Mouse (Mus musculus) MEL (cell line): Measurements from ENCODE around the gene Comt. TPM values are rescaled to one million over a fixed set of nuclear protein-coding genes. Genes with fewer than 3 reads are reported as not detected.

ENCODE experiments used
- DNase-seq: peaks from one replicate; pipeline ENCODE4 v3.0.0; 2011; ENCODE audit warnings: low read depth, low spot score
- H3K27ac ChIP-seq: 2 replicates; pipeline ENCODE4 v1.5.1; 2012; ENCODE audit warnings: low read depth, mild to moderate bottlenecking, control low read depth, low read length, moderate library complexity; ENCODE audit not compliant: control insufficient read depth
- H3K27me3 ChIP-seq, 2 experiments: fragments of 150-350 bp in 1 of 2; sonication (generic) in 1 of 2; 2 replicates each; pipeline ENCODE4 v1.6.1; 2012; ENCODE audit warnings: low read length in 2 of 2, mild to moderate bottlenecking in 2 of 2, improper control_type of control experiment in 1 of 2, moderate library complexity in 1 of 2; ENCODE audit not compliant: insufficient read depth in 2 of 2, control insufficient read depth in 1 of 2
- H3K36me3 ChIP-seq, 2 experiments: 2 replicates each; pipeline ENCODE4 v1.6.1; 2012 to 2014; ENCODE audit warnings: low read length in 2 of 2, improper control_type of control experiment in 1 of 2, inconsistent platforms in 1 of 2, mild to moderate bottlenecking in 1 of 2; ENCODE audit not compliant: insufficient read depth in 2 of 2, control insufficient read depth in 1 of 2
- H3K4me1 ChIP-seq, 2 experiments: fragments of 150-350 bp in 1 of 2; sonication (generic) in 1 of 2; 2 replicates each; pipeline ENCODE4 v1.6.1; 2012; ENCODE audit warnings: low read length in 2 of 2, improper control_type of control experiment in 1 of 2, mild to moderate bottlenecking in 1 of 2; ENCODE audit not compliant: insufficient read depth in 2 of 2, control insufficient read depth in 1 of 2
- H3K4me3 ChIP-seq, 2 experiments: fragments of 150-350 bp in 1 of 2; sonication (generic) in 1 of 2; 2 replicates each; pipeline ENCODE4 v1.5.1; 2012; ENCODE audit warnings: low read depth in 2 of 2, low read length in 2 of 2, mild to moderate bottlenecking in 2 of 2, moderate library complexity in 2 of 2, control low read depth in 1 of 2, improper control_type of control experiment in 1 of 2; ENCODE audit not compliant: control insufficient read depth in 1 of 2, insufficient read depth in 1 of 2
- H3K79me2 ChIP-seq: 2 replicates; pipeline ENCODE4 v1.6.1; 2012; ENCODE audit warnings: mild to moderate bottlenecking, low read length, moderate library complexity; ENCODE audit not compliant: control insufficient read depth, poor library complexity, insufficient read depth
- H3K9ac ChIP-seq: 2 replicates; pipeline ENCODE4 v1.6.1; 2012; ENCODE audit warnings: low read depth, mild to moderate bottlenecking, control low read depth, low read length, moderate library complexity; ENCODE audit not compliant: control insufficient read depth, poor library complexity, severe bottlenecking
- H3K9me3 ChIP-seq: fragments of 150-350 bp; sonication (generic); replicated peaks from 2 replicates; pipeline ENCODE4 v1.6.1; 2012; ENCODE audit warnings: mild to moderate bottlenecking, low read length, improper control_type of control experiment, moderate library complexity; ENCODE audit not compliant: insufficient read depth
- BHLHE40 ChIP-seq: IDR thresholded peaks from 2 replicates; pipeline ENCODE4 v1.6.1; 2012; ENCODE audit warnings: low read depth, mild to moderate bottlenecking, inconsistent platforms, low read length, improper control_type of control experiment, borderline replicate concordance
- CHD1 ChIP-seq: IDR thresholded peaks from 2 replicates; pipeline ENCODE4 v1.6.1; 2012; ENCODE audit warnings: low read depth, mild to moderate bottlenecking, inconsistent platforms, low read length, improper control_type of control experiment
- CTCF ChIP-seq, 3 experiments: IDR thresholded peaks in 2 of 3; conservative IDR thresholded peaks in 1 of 3; 2 replicates each; pipeline ENCODE4 v1.5.1; 2011 to 2012; ENCODE audit warnings: low read length in 3 of 3, low read depth in 2 of 3, mild to moderate bottlenecking in 2 of 3, improper control_type of control experiment in 1 of 3, inconsistent platforms in 1 of 3, mixed read lengths in 1 of 3, moderate library complexity in 1 of 3; ENCODE audit not compliant: control insufficient read depth in 1 of 3, insufficient read depth in 1 of 3, poor library complexity in 1 of 3, severe bottlenecking in 1 of 3
- E2F4 ChIP-seq: IDR thresholded peaks from 2 replicates; pipeline ENCODE4 v1.6.1; 2011; ENCODE audit warnings: low read depth, low read length, improper control_type of control experiment, borderline replicate concordance
- ELF1 ChIP-seq: IDR thresholded peaks from 2 replicates; pipeline ENCODE4 v1.6.1; 2014; ENCODE audit warnings: low read depth, mild to moderate bottlenecking, inconsistent platforms, low read length, improper control_type of control experiment, moderate library complexity
- EP300 ChIP-seq, 2 experiments: IDR thresholded peaks; 2 replicates each; pipeline ENCODE4 v1.6.1; 2011; ENCODE audit warnings: improper control_type of control experiment in 2 of 2, low read length in 2 of 2, low read depth in 1 of 2, mild to moderate bottlenecking in 1 of 2
- GABPA ChIP-seq: IDR thresholded peaks from 2 replicates; pipeline ENCODE4 v1.6.1; 2012; ENCODE audit warnings: low read depth, mild to moderate bottlenecking, inconsistent platforms, low read length, improper control_type of control experiment, moderate library complexity
- HCFC1 ChIP-seq: IDR thresholded peaks from 2 replicates; pipeline ENCODE4 v1.6.1; 2012; ENCODE audit warnings: low read depth, mild to moderate bottlenecking, inconsistent platforms, low read length, improper control_type of control experiment, moderate library complexity
- MAFK ChIP-seq: IDR thresholded peaks from 2 replicates; pipeline ENCODE4 v1.6.1; 2011; ENCODE audit warnings: low read depth, mild to moderate bottlenecking, low read length, improper control_type of control experiment, borderline replicate concordance
- MEF2A ChIP-seq: IDR thresholded peaks from 2 replicates; pipeline ENCODE4 v1.6.1; 2014; ENCODE audit warnings: low read depth, mild to moderate bottlenecking, inconsistent platforms, low read length, improper control_type of control experiment; ENCODE audit not compliant: poor library complexity, insufficient replicate concordance, severe bottlenecking; ENCODE audit errors: extremely low read depth
- MYC ChIP-seq: IDR thresholded peaks from 2 replicates; pipeline ENCODE4 v1.6.1; 2011; ENCODE audit warnings: low read depth, mild to moderate bottlenecking, low read length, improper control_type of control experiment, moderate library complexity
- NELFE ChIP-seq: IDR thresholded peaks from 2 replicates; pipeline ENCODE4 v1.6.1; 2011; ENCODE audit warnings: low read depth, low read length, improper control_type of control experiment
- POLR2AphosphoS2 ChIP-seq: IDR thresholded peaks from 2 replicates; pipeline ENCODE4 v1.6.1; 2011; ENCODE audit warnings: low read length, improper control_type of control experiment
- TBP ChIP-seq: IDR thresholded peaks from 2 replicates; pipeline ENCODE4 v1.8.0; 2011; ENCODE audit warnings: low read depth, low read length, improper control_type of control experiment
- TCF12 ChIP-seq: IDR thresholded peaks from 2 replicates; pipeline ENCODE4 v1.6.1; 2014; ENCODE audit warnings: low read depth, mild to moderate bottlenecking, inconsistent platforms, low read length, improper control_type of control experiment, moderate library complexity
- UBTF ChIP-seq: IDR thresholded peaks from 2 replicates; pipeline ENCODE4 v1.6.1; 2012; ENCODE audit warnings: low read depth, mild to moderate bottlenecking, inconsistent platforms, low read length, improper control_type of control experiment, moderate library complexity, borderline replicate concordance; ENCODE audit not compliant: insufficient read depth
- USF1 ChIP-seq: IDR thresholded peaks from 2 replicates; pipeline ENCODE4 v1.6.1; 2014; ENCODE audit warnings: low read depth, mild to moderate bottlenecking, inconsistent platforms, low read length, improper control_type of control experiment, moderate library complexity
- ZC3H11A ChIP-seq: IDR thresholded peaks from 2 replicates; pipeline ENCODE4 v1.6.1; 2012; ENCODE audit warnings: low read depth, mild to moderate bottlenecking, inconsistent platforms, low read length, improper control_type of control experiment
- ZMIZ1 ChIP-seq: IDR thresholded peaks from 2 replicates; pipeline ENCODE4 v1.6.1; 2012; ENCODE audit warnings: low read depth, mild to moderate bottlenecking, inconsistent platforms, low read length, improper control_type of control experiment, moderate library complexity
- ZNF384 ChIP-seq: IDR thresholded peaks from 2 replicates; pipeline ENCODE4 v1.6.1; 2012; ENCODE audit warnings: low read depth, mild to moderate bottlenecking, inconsistent platforms, low read length, improper control_type of control experiment
- polyA plus RNA-seq, 2 experiments: library from polyadenylated mRNA; stranded (reverse) in 1 of 2; unstranded in 1 of 2; fragments of >175 nt in 1 of 2; fragments of >200 nt in 1 of 2; gene quantifications; 2 replicates each; pipeline versions ENCODE4 v1.2.1 to v1.2.4; 2012; ENCODE audit warnings: low replicate concordance in 2 of 2, low read depth in 1 of 2; ENCODE audit not compliant: insufficient read length in 2 of 2, insufficient read depth in 1 of 2, missing spikeins in 1 of 2
- total RNA-seq: library from RNA; depleted of rRNA; stranded (reverse); fragments of 300-350 nt; gene quantifications from 2 replicates; pipeline ENCODE4 v1.2.3, GENCODE M21; 2012

The Comt gene
- total and polyA plus RNA-seq, 3 experiments: 62.5 to 71.8 TPM; not detected in 1

DNA sequence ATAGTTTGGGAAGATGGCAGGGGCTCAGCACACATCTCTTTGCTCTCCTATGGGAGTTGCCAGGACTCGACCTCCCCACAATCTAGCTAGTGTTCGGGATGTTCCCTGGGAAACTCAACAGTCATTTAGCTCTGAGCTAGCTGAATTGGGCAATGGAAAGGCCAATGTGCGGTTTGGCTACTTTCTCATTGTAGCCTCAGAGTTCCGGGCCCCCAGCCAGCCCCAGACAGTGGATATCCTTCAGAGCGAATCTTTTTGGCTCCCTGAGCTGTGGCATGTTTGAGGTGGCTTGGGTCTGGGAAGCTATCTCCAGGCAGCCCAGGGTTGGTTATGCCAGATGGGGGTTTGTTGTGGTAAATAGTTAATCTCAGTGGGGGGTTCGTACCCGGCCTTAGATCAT, 40.2 kb downstream of the Comt start:
- Histone ChIP-seq H3K4me3 (no peak overlapping the region), H3K4me1 (peaks cover 13 to 33% of the 10 kb centered on the region in 2 experiments), H3K36me3 (peaks cover 0 to 25% of the 10 kb centered on the region in 2 experiments; a peak in 2 of 4 replicates), H3K9ac (no peak overlapping the region), H3K9me3 (no peaks in the 10 kb centered on the region), H3K27ac (peak overlapping the region; percentile 86), H3K27me3 (no peaks in the 10 kb centered on the region), H3K79me2 (no peaks in the 10 kb centered on the region)
- TF ChIP-seq ZNF384 (no peak), UBTF (no peak), ZC3H11A (no peak), ELF1 (no peak), EP300 (IDR thresholded peaks at IDR 0.05; ENCODE audit: low read depth in 1 of 2, low read length in 2 of 2) (no peak), HCFC1 (no peak), GABPA (no peak), ZMIZ1 (no peak), CHD1 (no peak), POLR2AphosphoS2 (no peak), MAFK (no peak), MEF2A (no peak), TCF12 (no peak), MYC (no peak), TBP (no peak), E2F4 (no peak), USF1 (no peak), BHLHE40 (no peak), CTCF (IDR thresholded peaks at IDR 0.05 in 2 of 3, conservative IDR thresholded peaks at IDR 0.05 in 1 of 3; ENCODE audit: control insufficient read depth in 1 of 3, insufficient read depth in 1 of 3, low read depth in 2 of 3, low read length in 3 of 3, poor library complexity in 1 of 3, severe bottlenecking in 1 of 3) (no peak)
- DNase-seq: no peak

DNA sequence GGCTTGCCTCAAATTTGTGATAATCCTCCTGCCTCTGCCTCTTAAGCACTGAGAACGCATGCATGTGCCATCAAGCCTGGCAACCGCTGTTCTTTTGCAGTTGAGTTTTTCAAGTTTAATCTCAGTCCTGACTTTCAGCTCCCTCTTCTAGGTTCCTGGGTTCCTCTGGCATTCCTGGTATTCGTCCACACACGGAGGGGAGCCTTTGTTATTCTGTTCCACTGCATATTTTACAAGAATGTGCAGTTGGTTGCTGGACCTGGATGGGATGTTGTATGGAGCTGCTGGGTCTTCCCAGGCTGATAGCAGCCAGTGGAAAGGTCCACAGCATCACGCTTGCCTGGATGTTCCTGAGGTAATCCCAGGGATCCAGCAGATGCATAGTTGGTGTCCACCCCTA, 41.2 kb downstream of the Comt start:
- Histone ChIP-seq H3K9ac (no peak overlapping the region), H3K79me2 (no peaks in the 10 kb centered on the region), H3K27me3 (no peaks in the 10 kb centered on the region), H3K9me3 (no peaks in the 10 kb centered on the region), H3K4me1 (peaks cover 13 to 33% of the 10 kb centered on the region in 2 experiments), H3K36me3 (peaks cover 0 to 25% of the 10 kb centered on the region in 2 experiments; a peak in 2 of 4 replicates), H3K4me3 (no peak overlapping the region), H3K27ac (no peak overlapping the region)
- TF ChIP-seq NELFE: no peak
- no peak for TF ChIP-seq TCF12
- no peak for DNase-seq
